Mouse (Mus musculus) thymus, adult 2 months (tissue): ENCODE measurements around the gene Unkl. TPM values are rescaled to one million over a fixed set of nuclear protein-coding genes. Genes with fewer than 3 reads are reported as not detected.
A peak's percentile ranks its signal among the peaks of the same experiment; 100 is the strongest.

ENCODE experiments used
- DNase-seq: peaks from one replicate; pipeline ENCODE4 v3.0.0; 2021
- H3K27ac ChIP-seq: fragments of 200-500 bp; 2 replicates; pipeline ENCODE4 v1.5.1; 2012; ENCODE audit warnings: low read length, control low read depth; ENCODE audit not compliant: control insufficient read depth, insufficient read depth
- H3K27me3 ChIP-seq: fragments of 200-500 bp; 2 replicates; pipeline ENCODE4 v1.6.1; 2012; ENCODE audit warnings: mild to moderate bottlenecking, low read length, moderate library complexity, mixed read lengths; ENCODE audit not compliant: control insufficient read depth, insufficient read depth
- H3K36me3 ChIP-seq: fragments of 200-500 bp; 2 replicates; pipeline ENCODE4 v1.6.1; 2012; ENCODE audit warnings: mild to moderate bottlenecking, low read length, moderate library complexity; ENCODE audit not compliant: control insufficient read depth, insufficient read depth
- H3K4me1 ChIP-seq: fragments of 200-500 bp; replicated peaks from 2 replicates; pipeline ENCODE4 v1.6.1; 2012; ENCODE audit warnings: low read length; ENCODE audit not compliant: control insufficient read depth, insufficient read depth
- H3K4me3 ChIP-seq: fragments of 200-500 bp; 2 replicates; pipeline ENCODE4 v1.5.1; 2012; ENCODE audit warnings: mild to moderate bottlenecking, low read length, control low read depth, moderate library complexity; ENCODE audit not compliant: control insufficient read depth, insufficient read depth
- CTCF ChIP-seq: fragments of 200-500 bp; IDR thresholded peaks from 2 replicates; pipeline ENCODE4 v1.5.1; 2012; ENCODE audit warnings: mild to moderate bottlenecking, control low read depth, low read length, moderate library complexity, borderline replicate concordance; ENCODE audit not compliant: control insufficient read depth, poor library complexity, insufficient read depth; ENCODE audit errors: extremely low read depth
- POLR2A ChIP-seq: fragments of 200-500 bp; IDR thresholded peaks from 2 replicates; pipeline ENCODE4 v1.6.1; 2012; ENCODE audit warnings: mild to moderate bottlenecking, low read length, control low read depth, moderate library complexity; ENCODE audit not compliant: control insufficient read depth, poor library complexity, insufficient read depth; ENCODE audit errors: extremely low read depth
- WGBS: fragments of 180-500 bp; shearing (Covaris S2); methylation state at CpG from one replicate; pipeline ENCODE4 v1.1.7; 2018; 5-methylcytosine and 5-hydroxymethylcytosine counted together
- polyA plus RNA-seq: library from polyadenylated mRNA; depleted of rRNA; stranded (reverse); fragments of >200 nt; gene quantifications from 2 replicates; pipeline ENCODE4 v1.2.3, GENCODE M21; 2012; rRNA removed

Unkl gene
- 60.1 and 64.6 TPM in 2 replicates for polyA plus RNA-seq

DNA sequence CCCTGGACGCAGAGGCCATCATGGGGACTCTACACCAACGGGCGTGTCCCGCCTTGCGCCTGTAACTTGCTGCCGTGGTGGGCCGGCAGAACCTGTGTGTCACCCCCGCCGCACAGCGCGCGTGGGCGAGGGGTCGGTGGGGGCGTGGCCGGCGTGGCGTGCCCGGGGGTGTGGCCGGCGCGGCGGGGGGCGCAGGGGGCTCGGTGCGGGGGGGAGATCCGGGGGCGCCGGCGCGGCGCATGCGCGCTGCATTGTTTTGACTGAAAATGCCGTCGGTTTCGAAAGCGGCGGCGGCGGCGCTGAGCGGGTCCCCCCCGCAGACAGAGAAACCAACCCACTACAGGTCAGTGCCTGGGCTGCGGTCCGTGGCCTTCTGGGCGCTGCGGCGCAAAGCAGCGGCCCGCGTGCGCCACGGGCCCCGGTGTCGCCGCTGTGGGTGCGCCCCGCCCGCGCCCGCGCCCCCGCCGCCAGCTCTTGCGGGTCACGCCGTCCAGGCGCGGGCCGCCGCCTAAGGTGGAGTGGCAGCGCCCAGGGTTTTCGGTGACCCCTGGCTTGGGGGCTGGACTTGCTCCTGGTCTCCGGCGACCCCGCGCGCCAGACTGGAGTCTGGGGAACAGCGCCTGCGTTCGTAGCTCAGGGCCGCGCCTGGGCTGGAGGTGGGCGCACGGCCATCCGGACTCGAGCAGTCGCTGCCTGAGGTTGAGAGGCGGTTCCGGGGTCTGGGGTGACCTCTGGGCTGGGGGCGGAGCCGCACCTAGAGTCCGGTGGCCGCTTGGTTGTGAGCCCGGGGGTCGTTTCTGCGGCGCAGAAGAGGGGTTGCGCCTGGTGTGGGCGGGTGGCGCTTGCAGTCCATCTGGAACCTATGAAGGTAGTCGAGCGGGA, at the start of gene Unkl:
Unkl (plus strand) TSS at position 248 of the 882 bp plus-strand sequence.
- no peak for TF ChIP-seq CTCF
- no peak for TF ChIP-seq POLR2A
- Histone ChIP-seq H3K4me1 (peaks cover 23% of the 10 kb centered on the region), H3K36me3 (peaks cover 5% of the 10 kb centered on the region; the same call in 1 of the 2 replicates), H3K27ac (no peak within 1 kb of the TSS), H3K4me3 (peak within 1 kb of the TSS; percentile 95), H3K27me3 (no peaks in the 10 kb centered on the region)
- DNase-seq = peak; percentile 80
- WGBS = under 1% methylated on average over 104 of the region's 104 CpGs

DNA sequence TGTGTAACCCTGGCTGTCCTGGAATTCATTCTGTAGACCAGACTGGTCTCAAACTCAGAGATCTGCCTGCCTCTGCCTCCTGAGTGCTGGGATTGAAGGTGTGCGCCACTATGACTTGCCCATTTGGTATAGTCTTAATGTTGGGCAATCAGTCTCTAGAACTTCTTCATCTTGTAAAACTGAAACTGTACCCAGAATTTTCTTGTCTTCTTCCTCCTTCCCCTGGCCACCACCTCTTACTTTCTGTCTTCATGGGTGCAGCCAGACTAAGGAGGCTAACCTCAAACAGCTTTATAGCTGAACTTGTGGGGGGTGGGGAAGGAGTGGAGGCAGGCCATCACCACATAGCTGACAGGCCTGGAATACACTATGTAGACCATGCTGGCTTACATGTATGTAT, 49.4 kb upstream of the Unkl start:
- no peaks in the 10 kb centered on the region for H3K27me3 ChIP-seq
- TF ChIP-seq CTCF = no peak
- TF ChIP-seq POLR2A = no peak
- peaks cover 4% of the 10 kb centered on the region for H3K4me1 ChIP-seq
- 97% methylated on average over 1 of the region's 1 CpGs for WGBS
- no peaks in the 10 kb centered on the region for H3K36me3 ChIP-seq
- DNase-seq = no peak
- H3K27ac ChIP-seq = no peak overlapping the region
- H3K4me3 ChIP-seq = no peak overlapping the region

DNA sequence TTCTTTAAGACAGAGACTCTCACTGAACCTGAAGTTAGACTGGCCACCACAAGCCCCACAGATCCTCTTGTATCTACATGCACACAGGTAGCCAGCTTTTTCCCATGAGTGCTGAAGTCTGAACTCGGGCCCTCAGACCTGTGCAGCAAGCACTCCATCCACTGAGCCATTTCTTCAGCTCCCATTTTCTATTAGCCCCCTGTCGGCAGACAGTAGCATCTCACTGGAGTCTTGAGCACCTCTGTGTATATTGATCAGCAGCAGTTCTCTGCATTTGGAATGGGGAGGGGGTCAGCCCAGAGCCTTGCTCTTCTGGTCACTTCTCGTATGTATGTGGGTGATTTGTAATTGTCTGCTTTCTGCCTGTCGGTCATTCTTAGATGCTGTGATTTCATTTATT, 48.2 kb upstream of the Unkl start:
- DNase-seq = no peak
- TF ChIP-seq POLR2A (no peak), CTCF (no peak)
- Histone ChIP-seq H3K4me3 (no peak overlapping the region), H3K4me1 (no peaks in the 10 kb centered on the region), H3K27ac (no peak overlapping the region), H3K27me3 (no peaks in the 10 kb centered on the region), H3K36me3 (no peaks in the 10 kb centered on the region)
- 77% methylated on average over 4 of the region's 4 CpGs for WGBS

DNA sequence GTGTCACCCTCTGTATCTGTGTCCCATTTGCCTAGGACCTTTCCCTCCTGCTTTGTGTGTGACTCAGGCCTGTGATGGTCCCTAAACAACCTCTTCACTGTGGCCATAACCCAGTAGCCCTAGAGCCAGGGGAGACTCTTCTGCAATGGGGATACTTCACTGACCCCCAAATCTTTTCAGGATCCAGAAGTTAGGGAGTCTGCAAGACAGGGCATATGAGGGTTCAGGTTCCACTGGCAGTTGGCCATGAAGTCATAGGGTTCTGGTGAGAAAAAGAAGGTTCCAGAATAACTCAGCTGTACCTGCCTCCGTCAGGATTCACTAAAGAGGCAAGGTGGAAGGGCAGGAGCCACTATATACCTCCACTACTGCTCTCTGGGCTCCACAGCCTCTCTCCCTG, 26.0 kb upstream of the Unkl start, which contains the start of gene Ccdc154:
Ccdc154 (plus strand) TSS at position 301 of the 400 bp plus-strand sequence.
- DNase-seq = no peak
- Histone ChIP-seq H3K27ac (no peak within 1 kb of the TSS), H3K36me3 (no peaks in the 10 kb centered on the region), H3K27me3 (no peaks in the 10 kb centered on the region), H3K4me3 (no peak within 1 kb of the TSS), H3K4me1 (no peaks in the 10 kb centered on the region)
- WGBS = 96% methylated on average over 1 of the region's 1 CpGs
- no peak for TF ChIP-seq CTCF
- no peak for TF ChIP-seq POLR2A

DNA sequence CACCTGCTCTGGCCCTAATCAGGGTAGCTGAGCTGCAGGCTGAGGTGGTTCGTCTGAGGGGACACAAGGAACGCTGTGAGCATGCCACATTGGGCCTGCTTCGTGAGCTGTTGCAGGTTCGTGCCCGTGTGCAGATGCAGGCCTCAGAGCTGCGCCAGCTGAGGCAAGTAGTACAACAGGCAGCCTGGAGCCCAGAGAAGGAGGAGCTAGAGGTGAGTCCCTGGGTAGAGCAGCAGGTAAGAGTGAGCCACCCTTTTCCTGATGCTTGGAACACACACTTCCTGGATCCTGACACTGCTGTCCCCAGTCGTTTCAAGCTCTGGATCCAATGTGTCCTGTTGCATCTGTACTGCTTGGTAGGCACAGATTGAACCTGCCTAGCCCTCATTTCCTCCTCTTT, 24.8 kb upstream of the Unkl start:
- no peak for TF ChIP-seq CTCF
- TF ChIP-seq POLR2A = no peak
- DNase-seq = no peak
- no peaks in the 10 kb centered on the region for H3K4me1 ChIP-seq
- H3K27ac ChIP-seq = no peak overlapping the region
- 86% methylated on average over 7 of the region's 7 CpGs for WGBS
- H3K4me3 ChIP-seq = no peak overlapping the region
- no peaks in the 10 kb centered on the region for H3K36me3 ChIP-seq
- H3K27me3 ChIP-seq = no peaks in the 10 kb centered on the region

DNA sequence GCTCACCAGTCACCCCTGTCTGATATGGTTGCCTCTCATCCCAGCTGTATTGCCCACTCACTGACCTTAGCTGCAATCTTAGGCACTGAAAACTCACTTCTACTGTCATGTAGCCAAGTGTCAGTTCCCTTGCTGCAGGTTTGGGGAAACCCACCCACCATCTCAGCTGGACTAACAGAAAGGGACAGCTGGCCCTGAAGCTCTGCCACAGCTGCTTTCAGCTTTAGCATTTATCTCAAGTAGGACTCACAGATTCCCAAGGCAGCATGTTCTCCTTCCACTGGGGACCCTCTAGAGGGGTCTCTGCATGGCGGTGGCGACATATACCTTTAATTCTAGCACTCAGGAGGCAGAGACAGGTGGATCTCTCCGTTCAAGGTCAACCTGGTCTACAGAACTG, 23.4 kb upstream of the Unkl start:
- DNase-seq = no peak
- TF ChIP-seq CTCF (no peak), POLR2A (no peak)
- Histone ChIP-seq H3K4me1 (no peaks in the 10 kb centered on the region), H3K36me3 (no peaks in the 10 kb centered on the region), H3K27ac (no peak overlapping the region), H3K27me3 (no peaks in the 10 kb centered on the region), H3K4me3 (no peak overlapping the region)
- 94% methylated on average over 3 of the region's 3 CpGs for WGBS
